Mouse (Mus musculus): ENCODE measurements around the gene Sez6. TPM values are rescaled to one million over a fixed set of nuclear protein-coding genes. Genes with fewer than 3 reads are reported as not detected.

The Sez6 gene
- total and polyA plus RNA-seq, 3 experiments, result 0.04 TPM; not detected in 2

DNA sequence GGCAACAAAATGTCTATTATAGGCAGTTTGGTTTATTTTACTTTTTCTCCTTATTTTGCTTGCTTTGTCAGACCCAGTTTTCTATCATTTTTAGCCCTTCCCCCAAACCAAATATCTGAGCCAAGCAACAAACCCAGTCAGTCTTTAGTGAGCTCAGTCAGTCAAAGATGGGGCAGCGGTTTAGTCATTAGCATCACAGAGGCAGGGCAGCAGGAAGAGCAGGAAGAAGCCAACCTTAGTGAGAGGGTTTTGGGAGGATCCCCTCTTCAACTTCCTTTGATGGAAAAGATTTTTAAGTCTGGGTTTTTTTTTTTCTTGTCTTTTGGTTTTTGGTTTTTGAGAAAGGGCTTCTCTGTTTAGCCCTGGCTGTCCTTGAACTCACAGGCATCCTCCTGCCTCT, 25.9 kb upstream of the Sez6 start:
- in situ Hi-C loops (cut with MboI; ENCODE audit: low pct_ligation_motif_present, low pct_unique_long_range_greater_than_20kb, low sequenced_read_pairs) (no loop called here), dilution Hi-C loops (cut with MboI; ENCODE audit: extremely low pct_ligation_motif_present, extremely low pct_unique_long_range_greater_than_20kb, low sequenced_read_pairs) (no loop called here)
- Histone ChIP-seq H3K27me3 (replicated peaks) (peaks cover 11% of the 10 kb centered on the region), H3K9me3 (replicated peaks; ENCODE audit: low read length) (no peaks in the 10 kb centered on the region), H3K4me3 (replicated peaks in 1 of 3; ENCODE audit: low read depth in 2 of 3, low read length in 2 of 3, poor library complexity in 1 of 3) (no peak overlapping the region), H3K79me2 (replicated peaks; ENCODE audit: control insufficient read depth, extremely low read depth, insufficient read depth, poor library complexity, severe bottlenecking) (no peaks in the 10 kb centered on the region), H3K4me1 (ENCODE audit: control insufficient read depth in 1 of 2, insufficient read depth in 2 of 2) (no peaks in the 10 kb centered on the region), H3K27ac (ENCODE audit: insufficient read depth, low read depth) (no peak overlapping the region), H3K4me2 (ENCODE audit: insufficient read depth, low read depth, poor library complexity, severe bottlenecking) (no peak overlapping the region), H3K9ac (ENCODE audit: insufficient read depth, low read depth) (no peak overlapping the region), H3K36me3 (replicated peaks in 1 of 2; ENCODE audit: control insufficient read depth in 1 of 2, insufficient read depth in 1 of 2, low read length in 1 of 2) (no peaks in the 10 kb centered on the region)
- DNase-seq (ENCODE audit: extremely low read depth), result no peak
- TF ChIP-seq CTCF (conservative IDR thresholded peaks at IDR 0.05 in 1 of 2, IDR thresholded peaks at IDR 0.05 in 1 of 2; ENCODE audit: low read depth in 2 of 2, low read length in 2 of 2) (no peak), NRF1 (IDR thresholded peaks at IDR 0.05; ENCODE audit: low read depth, low read length) (no peak), SMC3 (IDR thresholded peaks at IDR 0.05; ENCODE audit: low read depth, low read length) (no peak), MEF2A (IDR thresholded peaks at IDR 0.05; ENCODE audit: borderline replicate concordance, low read depth, low read length) (no peak), EP300 (IDR thresholded peaks at IDR 0.05; ENCODE audit: low read length) (no peak)

DNA sequence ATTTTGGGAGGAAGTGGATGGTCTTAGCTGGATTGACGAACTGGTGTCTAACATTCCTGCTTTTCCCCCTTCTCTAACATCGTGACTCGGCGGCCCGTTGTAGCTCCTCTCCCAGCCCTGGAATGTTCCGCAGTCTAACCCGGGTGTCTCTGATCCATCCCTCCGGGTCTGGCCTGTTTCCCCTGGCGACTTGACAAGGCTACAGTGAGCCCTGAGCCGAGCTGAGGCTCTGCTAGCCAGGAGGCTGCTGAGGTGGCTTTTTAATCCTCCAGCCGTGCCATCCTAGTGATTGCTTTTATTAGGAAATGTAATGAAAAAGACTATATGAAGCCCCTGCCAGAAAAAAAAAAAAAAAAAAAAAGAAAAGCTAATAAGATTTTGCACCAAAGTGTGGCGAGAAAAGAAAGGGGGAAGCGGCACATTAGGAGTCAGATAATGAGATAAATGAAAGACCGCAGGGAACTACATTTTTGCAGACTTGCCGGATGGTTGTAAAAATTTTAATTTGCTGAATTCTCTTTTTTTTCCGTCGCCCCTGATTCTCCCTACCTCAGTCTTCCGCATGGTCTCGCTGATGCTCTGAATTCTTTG, 24.4 kb upstream of the Sez6 start:
- Histone ChIP-seq H3K4me3 (replicated peaks in 1 of 3; ENCODE audit: low read depth in 2 of 3, low read length in 2 of 3, poor library complexity in 1 of 3) (no peak overlapping the region), H3K27me3 (replicated peaks) (peaks cover 17% of the 10 kb centered on the region), H3K4me1 (ENCODE audit: control insufficient read depth in 1 of 2, insufficient read depth in 2 of 2) (no peaks in the 10 kb centered on the region), H3K9ac (ENCODE audit: insufficient read depth, low read depth) (no peak overlapping the region), H3K36me3 (replicated peaks in 1 of 2; ENCODE audit: control insufficient read depth in 1 of 2, insufficient read depth in 1 of 2, low read length in 1 of 2) (no peaks in the 10 kb centered on the region), H3K4me2 (ENCODE audit: insufficient read depth, low read depth, poor library complexity, severe bottlenecking) (no peak overlapping the region), H3K27ac (ENCODE audit: insufficient read depth, low read depth) (no peak overlapping the region), H3K79me2 (replicated peaks; ENCODE audit: control insufficient read depth, extremely low read depth, insufficient read depth, poor library complexity, severe bottlenecking) (no peaks in the 10 kb centered on the region), H3K9me3 (replicated peaks; ENCODE audit: low read length) (no peaks in the 10 kb centered on the region)
- dilution Hi-C loops (cut with MboI; ENCODE audit: extremely low pct_ligation_motif_present, extremely low pct_unique_long_range_greater_than_20kb, low sequenced_read_pairs) (no loop called here), in situ Hi-C loops (cut with MboI; ENCODE audit: low pct_ligation_motif_present, low pct_unique_long_range_greater_than_20kb, low sequenced_read_pairs) (no loop called here)
- TF ChIP-seq RAD21 (IDR thresholded peaks at IDR 0.05; ENCODE audit: low read depth, low read length), result no peak
- no peak for TF ChIP-seq MAZ (IDR thresholded peaks at IDR 0.05; ENCODE audit: low read depth, low read length)
- no peak for TF ChIP-seq BHLHE40 (IDR thresholded peaks at IDR 0.05; ENCODE audit: low read depth, low read length)
- no peak for DNase-seq (ENCODE audit: extremely low read depth)

DNA sequence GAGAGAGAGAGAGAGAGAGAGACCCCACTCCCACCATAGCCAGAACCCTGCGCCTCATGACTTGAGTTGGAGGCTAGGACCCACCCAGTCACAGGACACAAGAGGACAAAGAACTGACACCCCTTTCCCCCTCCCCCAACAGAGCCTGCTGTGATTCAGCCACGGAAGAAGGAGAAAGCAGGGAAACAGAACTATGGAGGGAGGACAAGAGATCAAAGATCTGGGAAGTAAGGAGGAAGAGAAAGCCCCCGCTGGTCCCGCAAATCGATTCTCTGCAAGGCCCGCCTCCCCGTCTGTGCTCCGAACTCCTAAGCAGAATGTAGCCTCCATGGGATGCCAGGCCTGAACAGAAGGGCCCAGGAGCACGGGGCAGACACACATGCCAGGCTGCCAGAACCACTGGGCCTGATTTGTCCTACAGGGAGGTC, 23.8 kb upstream of the Sez6 start:
- Histone ChIP-seq H3K9ac (ENCODE audit: insufficient read depth, low read depth) (no peak overlapping the region), H3K4me2 (ENCODE audit: insufficient read depth, low read depth, poor library complexity, severe bottlenecking) (no peak overlapping the region), H3K79me2 (replicated peaks; ENCODE audit: control insufficient read depth, extremely low read depth, insufficient read depth, poor library complexity, severe bottlenecking) (no peaks in the 10 kb centered on the region), H3K9me3 (replicated peaks; ENCODE audit: low read length) (no peaks in the 10 kb centered on the region), H3K36me3 (replicated peaks in 1 of 2; ENCODE audit: control insufficient read depth in 1 of 2, insufficient read depth in 1 of 2, low read length in 1 of 2) (no peaks in the 10 kb centered on the region), H3K4me3 (replicated peaks in 1 of 3; ENCODE audit: low read depth in 2 of 3, low read length in 2 of 3, poor library complexity in 1 of 3) (no peak overlapping the region), H3K27me3 (replicated peaks) (peaks cover 18% of the 10 kb centered on the region), H3K4me1 (ENCODE audit: control insufficient read depth in 1 of 2, insufficient read depth in 2 of 2) (no peaks in the 10 kb centered on the region), H3K27ac (ENCODE audit: insufficient read depth, low read depth) (no peak overlapping the region)
- DNase-seq (ENCODE audit: extremely low read depth), result no peak
- no peak for TF ChIP-seq MYC (IDR thresholded peaks at IDR 0.05; ENCODE audit: low read depth, low read length)
- TF ChIP-seq MAFK (IDR thresholded peaks at IDR 0.05; ENCODE audit: insufficient replicate concordance, low read length), result no peak
- no peak for TF ChIP-seq ETS1 (conservative IDR thresholded peaks at IDR 0.05; ENCODE audit: low read depth, low read length)
- TF ChIP-seq SMC3 (IDR thresholded peaks at IDR 0.05; ENCODE audit: low read depth, low read length), result no peak
- no peak for TF ChIP-seq USF1 (IDR thresholded peaks at IDR 0.05; ENCODE audit: low read depth, low read length)
- TF ChIP-seq EP300 (IDR thresholded peaks at IDR 0.05; ENCODE audit: low read length), result no peak
- no peak for TF ChIP-seq POLR2AphosphoS2 (IDR thresholded peaks at IDR 0.05; ENCODE audit: low read depth, low read length)
- no peak for TF ChIP-seq UBTF (IDR thresholded peaks at IDR 0.05; ENCODE audit: low read depth, low read length)
- TF ChIP-seq JUND (conservative IDR thresholded peaks at IDR 0.05; ENCODE audit: low read depth, low read length), result no peak
- TF ChIP-seq CHD2 (IDR thresholded peaks at IDR 0.05; ENCODE audit: low read length), result no peak
- no peak for TF ChIP-seq TBP (conservative IDR thresholded peaks at IDR 0.05; ENCODE audit: low read depth, low read length)
- no peak for TF ChIP-seq RAD21 (IDR thresholded peaks at IDR 0.05; ENCODE audit: low read depth, low read length)
- TF ChIP-seq ELF1 (IDR thresholded peaks at IDR 0.05; ENCODE audit: low read depth, low read length), result no peak
- no peak for TF ChIP-seq ZKSCAN1 (IDR thresholded peaks at IDR 0.05; ENCODE audit: borderline replicate concordance, low read depth, low read length)
- no peak for TF ChIP-seq TCF12 (IDR thresholded peaks at IDR 0.05; ENCODE audit: low read depth, low read length)
- TF ChIP-seq ZMIZ1 (IDR thresholded peaks at IDR 0.05; ENCODE audit: low read depth, low read length), result no peak
- TF ChIP-seq NRF1 (IDR thresholded peaks at IDR 0.05; ENCODE audit: low read depth, low read length), result no peak
- no peak for TF ChIP-seq KAT2A (IDR thresholded peaks at IDR 0.05; ENCODE audit: insufficient replicate concordance, low read length)
- in situ Hi-C loops (cut with MboI; ENCODE audit: low pct_ligation_motif_present, low pct_unique_long_range_greater_than_20kb, low sequenced_read_pairs), result no loop called here
- dilution Hi-C loops (cut with MboI; ENCODE audit: extremely low pct_ligation_motif_present, extremely low pct_unique_long_range_greater_than_20kb, low sequenced_read_pairs), result no loop called here
